Mouse (Mus musculus) limb, embryonic 13.5 days (tissue): Measurements from ENCODE around the gene Il15ra. TPM values are rescaled to one million over a fixed set of nuclear protein-coding genes. Genes with fewer than 3 reads are reported as not detected.

ENCODE experiments used
- ATAC-seq: fragments of 200-750 bp; cut with Nextera tagmentation; 2 replicates; pipeline ENCODE4 v1.8.0; 2017; ENCODE audit warnings: low read depth, moderate number of reproducible peaks, moderate TSS enrichment; ENCODE audit not compliant: low FRiP score
- H3K27ac ChIP-seq: fragments of 300-500 bp; sonication (generic); 2 replicates; pipeline ENCODE4 v1.5.1; 2015; ENCODE audit warnings: inconsistent platforms, mild to moderate bottlenecking, moderate library complexity
- H3K27me3 ChIP-seq: fragments of 300-500 bp; sonication (generic); 2 replicates; pipeline ENCODE4 v1.6.1; 2015; ENCODE audit warnings: mild to moderate bottlenecking, inconsistent platforms
- H3K36me3 ChIP-seq: fragments of 300-500 bp; sonication (generic); 2 replicates; pipeline ENCODE4 v1.6.1; 2015; ENCODE audit warnings: inconsistent platforms, mild to moderate bottlenecking, moderate library complexity
- H3K4me1 ChIP-seq: fragments of 300-500 bp; sonication (generic); 2 replicates; pipeline ENCODE4 v1.6.1; 2015; ENCODE audit warnings: inconsistent platforms
- H3K4me2 ChIP-seq: fragments of 300-500 bp; sonication (generic); replicated peaks from 2 replicates; pipeline ENCODE4 v1.6.1; 2015; ENCODE audit warnings: inconsistent platforms, mild to moderate bottlenecking, moderate library complexity
- H3K4me3 ChIP-seq: fragments of 300-500 bp; sonication (generic); 2 replicates; pipeline ENCODE4 v1.5.1; 2015; ENCODE audit warnings: moderate library complexity, mild to moderate bottlenecking, inconsistent platforms
- H3K9ac ChIP-seq: fragments of 300-500 bp; sonication (generic); 2 replicates; pipeline ENCODE4 v1.6.1; 2015; ENCODE audit warnings: mild to moderate bottlenecking, inconsistent platforms
- H3K9me3 ChIP-seq: fragments of 300-500 bp; sonication (generic); 2 replicates; pipeline ENCODE4 v1.6.1; 2016; ENCODE audit warnings: inconsistent platforms
- WGBS: fragments of 180-500 bp; shearing (Covaris S2); methylation state at CpG from one replicate; pipeline ENCODE4 v1.1.7; 2015; 5-methylcytosine and 5-hydroxymethylcytosine counted together
- polyA plus RNA-seq: library from polyadenylated mRNA; unstranded; fragments of >200 nt; fragmentation: Nextera tagmentation; extraction: Ambion mirVana; gene quantifications from 2 replicates; pipeline ENCODE4 v1.2.1, GENCODE M21; 2015

The Il15ra gene
- polyA plus RNA-seq, 1 experiment from 2014 or later = 1.6 TPM

GRCm38 (mm10) chr2:11713021-11713420 lies 7.9 kb downstream of the Il15ra start:
- Histone ChIP-seq H3K4me2 (no peak overlapping the region), H3K4me3 (no peak overlapping the region), H3K27me3 (peaks cover 9% of the 10 kb centered on the region), H3K9me3 (no peaks in the 10 kb centered on the region), H3K9ac (no peak overlapping the region), H3K27ac (no peak overlapping the region), H3K36me3 (no peaks in the 10 kb centered on the region), H3K4me1 (no peaks in the 10 kb centered on the region)
- ATAC-seq = no peak
- 61% methylated on average over 3 of the region's 3 CpGs for WGBS

GRCm38 (mm10) chr2:11714535-11714934 lies 9.4 kb downstream of the Il15ra start:
- no peak for ATAC-seq
- Histone ChIP-seq H3K4me1 (no peaks in the 10 kb centered on the region), H3K36me3 (no peaks in the 10 kb centered on the region), H3K9me3 (no peaks in the 10 kb centered on the region), H3K4me2 (no peak overlapping the region), H3K9ac (no peak overlapping the region), H3K4me3 (no peak overlapping the region), H3K27ac (no peak overlapping the region), H3K27me3 (no peaks in the 10 kb centered on the region)
- 75% methylated on average over 4 of the region's 4 CpGs for WGBS

GRCm38 (mm10) chr2:11718573-11718972 lies 13.5 kb downstream of the Il15ra start:
- Histone ChIP-seq H3K9me3 (no peaks in the 10 kb centered on the region), H3K36me3 (no peaks in the 10 kb centered on the region), H3K27me3 (no peaks in the 10 kb centered on the region), H3K9ac (no peak overlapping the region), H3K27ac (no peak overlapping the region), H3K4me1 (no peaks in the 10 kb centered on the region), H3K4me3 (no peak overlapping the region), H3K4me2 (no peak overlapping the region)
- 88% methylated on average over 2 of the region's 2 CpGs for WGBS
- no peak for ATAC-seq

GRCm38 (mm10) chr2:11722564-11722963 lies 17.5 kb downstream of the Il15ra start:
- H3K4me1 ChIP-seq = no peaks in the 10 kb centered on the region
- WGBS = 76% methylated on average over 9 of the region's 9 CpGs
- no peaks in the 10 kb centered on the region for H3K9me3 ChIP-seq
- no peak for ATAC-seq
- H3K9ac ChIP-seq = no peak overlapping the region
- no peaks in the 10 kb centered on the region for H3K27me3 ChIP-seq
- no peak overlapping the region for H3K4me3 ChIP-seq
- H3K27ac ChIP-seq = no peak overlapping the region
- H3K4me2 ChIP-seq = no peak overlapping the region
- H3K36me3 ChIP-seq = no peaks in the 10 kb centered on the region

GRCm38 (mm10) chr2:11727574-11727973 lies 22.5 kb downstream of the Il15ra start:
- Histone ChIP-seq H3K4me3 (no peak overlapping the region), H3K9me3 (no peaks in the 10 kb centered on the region), H3K27me3 (no peaks in the 10 kb centered on the region), H3K27ac (no peak overlapping the region), H3K36me3 (no peaks in the 10 kb centered on the region), H3K4me1 (no peaks in the 10 kb centered on the region), H3K4me2 (no peak overlapping the region), H3K9ac (no peak overlapping the region)
- WGBS = 88% methylated on average over 5 of the region's 5 CpGs
- ATAC-seq = no peak

- H3K27ac ChIP-seq = no peak overlapping the region
- H3K27me3 ChIP-seq = no peaks in the 10 kb centered on the region
- H3K36me3 ChIP-seq = no peaks in the 10 kb centered on the region
- WGBS = 52% methylated on average over 3 of the region's 3 CpGs
- no peak overlapping the region for H3K4me2 ChIP-seq
- no peak for ATAC-seq
- H3K4me1 ChIP-seq = no peaks in the 10 kb centered on the region
- H3K9me3 ChIP-seq = no peaks in the 10 kb centered on the region
- no peak overlapping the region for H3K4me3 ChIP-seq
- no peak overlapping the region for H3K9ac ChIP-seq
These were observed 24.0 kb downstream of the Il15ra start for GRCm38 (mm10) chr2:11729091-11729490.

GRCm38 (mm10) chr2:11732978-11733377 lies 27.9 kb downstream of the Il15ra start:
- ATAC-seq = no peak
- Histone ChIP-seq H3K4me1 (no peaks in the 10 kb centered on the region), H3K36me3 (peaks cover 6% of the 10 kb centered on the region; the same call in 1 of the 2 replicates), H3K27me3 (no peaks in the 10 kb centered on the region), H3K4me2 (no peak overlapping the region), H3K9ac (no peak overlapping the region), H3K27ac (no peak overlapping the region), H3K4me3 (no peak overlapping the region), H3K9me3 (no peaks in the 10 kb centered on the region)
- 72% methylated on average over 5 of the region's 5 CpGs for WGBS

- Histone ChIP-seq H3K9ac (no peak overlapping the region), H3K27ac (no peak overlapping the region), H3K4me2 (no peak overlapping the region), H3K27me3 (no peaks in the 10 kb centered on the region), H3K9me3 (no peaks in the 10 kb centered on the region), H3K4me3 (no peak overlapping the region), H3K36me3 (peaks cover 31% of the 10 kb centered on the region), H3K4me1 (no peaks in the 10 kb centered on the region)
- WGBS = 85% methylated on average over 6 of the region's 6 CpGs
- ATAC-seq = no peak
These were observed 30.8 kb downstream of the Il15ra start for GRCm38 (mm10) chr2:11735853-11736252.

GRCm38 (mm10) chr2:11738794-11739193 lies 33.7 kb downstream of the Il15ra start:
- no peaks in the 10 kb centered on the region for H3K27me3 ChIP-seq
- no peak overlapping the region for H3K27ac ChIP-seq
- H3K4me3 ChIP-seq = no peak overlapping the region
- no peak overlapping the region for H3K9ac ChIP-seq
- WGBS = 89% methylated on average over 3 of the region's 3 CpGs
- H3K9me3 ChIP-seq = no peaks in the 10 kb centered on the region
- no peak for ATAC-seq
- H3K4me2 ChIP-seq = no peak overlapping the region
- peaks cover 60% of the 10 kb centered on the region for H3K36me3 ChIP-seq
- H3K4me1 ChIP-seq = no peaks in the 10 kb centered on the region

GRCm38 (mm10) chr2:11739516-11740051 lies 34.5 kb downstream of the Il15ra start:
- H3K27me3 ChIP-seq = no peaks in the 10 kb centered on the region
- no peak overlapping the region for H3K9ac ChIP-seq
- no peak overlapping the region for H3K4me2 ChIP-seq
- H3K9me3 ChIP-seq = no peaks in the 10 kb centered on the region
- H3K36me3 ChIP-seq = peaks cover 68% of the 10 kb centered on the region
- no peaks in the 10 kb centered on the region for H3K4me1 ChIP-seq
- H3K4me3 ChIP-seq = no peak overlapping the region
- WGBS = 95% methylated on average over 4 of the region's 4 CpGs
- H3K27ac ChIP-seq = no peak overlapping the region
- no peak for ATAC-seq

GRCm38 (mm10) chr2:11762541-11762940 lies 57.5 kb downstream of the Il15ra start:
- Histone ChIP-seq H3K9ac (no peak overlapping the region), H3K36me3 (peaks cover 99% of the 10 kb centered on the region)
- no peak for ATAC-seq

GRCm38 (mm10) chr2:11765694-11766093 lies 60.6 kb downstream of the Il15ra start:
- H3K27me3 ChIP-seq = no peaks in the 10 kb centered on the region
- no peak overlapping the region for H3K9ac ChIP-seq
- H3K27ac ChIP-seq = no peak overlapping the region
- no peak for ATAC-seq
- no peaks in the 10 kb centered on the region for H3K4me1 ChIP-seq
- peaks cover 90% of the 10 kb centered on the region for H3K36me3 ChIP-seq
- H3K4me2 ChIP-seq = no peak overlapping the region
- H3K9me3 ChIP-seq = no peaks in the 10 kb centered on the region
- no peak overlapping the region for H3K4me3 ChIP-seq
- WGBS = 93% methylated on average over 4 of the region's 4 CpGs

More at GRCm38 (mm10) chr2:11762541-11762940, 57.5 kb downstream of the Il15ra start:
- 92% methylated on average over 4 of the region's 4 CpGs for WGBS
- Histone ChIP-seq H3K4me1 (no peaks in the 10 kb centered on the region), H3K27ac (no peak overlapping the region), H3K4me3 (no peak overlapping the region), H3K4me2 (no peak overlapping the region), H3K27me3 (no peaks in the 10 kb centered on the region), H3K9me3 (no peaks in the 10 kb centered on the region)

- Histone ChIP-seq H3K27me3 (no peaks in the 10 kb centered on the region), H3K9me3 (no peaks in the 10 kb centered on the region), H3K4me3 (no peak overlapping the region), H3K36me3 (peaks cover 80% of the 10 kb centered on the region), H3K4me2 (no peak overlapping the region), H3K4me1 (no peaks in the 10 kb centered on the region), H3K27ac (no peak overlapping the region), H3K9ac (no peak overlapping the region)
- ATAC-seq = no peak
- WGBS = 79% methylated on average over 5 of the region's 5 CpGs
These were observed 61.5 kb downstream of the Il15ra start for GRCm38 (mm10) chr2:11766485-11767160.
